Mouse (Mus musculus) Patski (cell line): ENCODE results near the gene Gsk3a. TPM values are rescaled to one million over a fixed set of nuclear protein-coding genes. Genes with fewer than 3 reads are reported as not detected.

Experiments
- ATAC-seq: fragments of 100-300 bp; one replicate; pipeline ENCODE4 v1.8.0; 2021
- CTCF ChIA-PET: fragments of 350-600 bp; sonication (Branson Sonifier 250); formaldehyde crosslinking; loops from one replicate; lab custom pipeline; 2022; ENCODE audit warnings: inconsistent platforms; lab: Charles Lee
- POLR2A ChIA-PET: fragments of 350-600 bp; sonication (Branson Sonifier 250); formaldehyde crosslinking; loops from one replicate; lab custom pipeline; 2022; ENCODE audit warnings: antibody characterized with exemption, inconsistent platforms; lab: Charles Lee
- DNase-seq: peaks from one replicate; pipeline ENCODE4 v3.0.0-alpha.2; 2011; ENCODE audit warnings: low read depth, low spot score
- H3K27me3 ChIP-seq: fragments of 371-371 bp; one replicate; pipeline ENCODE4 v1.5.1; 2021
- CTCF ChIP-seq: fragments of 100-300 bp; IDR thresholded peaks from one replicate; pipeline ENCODE4 v1.5.1; 2021
- in situ Hi-C: fragments of 300-500 bp; cut with MboI; formaldehyde crosslinking; loops from 3 replicates; pipeline ENCODE4 v1.11.1; 2018; ENCODE audit warnings: low pct_unique_long_range_greater_than_20kb, mixed read lengths
- polyA plus RNA-seq: library from polyadenylated mRNA; unstranded; gene quantifications from one replicate; pipeline ENCODE4 v1.2.3, GENCODE M21; 2021

Gsk3a gene
- polyA plus RNA-seq, 1 experiment from 2014 or later: 93.7 TPM

GRCm38 (mm10) chr7:25196107-25196506, 41.5 kb downstream of the Gsk3a start:
- no peak for ATAC-seq
- ChIA-PET CTCF (interaction anchor here (1.9 kb wide), 1 partner anchor 9 kb away, joined by 5 read pairs; no protein-coding TSS in a partner anchor), POLR2A (no interaction called here)
- no peak for DNase-seq
- TF ChIP-seq CTCF: no peak
- H3K27me3 ChIP-seq: peaks cover 7% of the 10 kb centered on the region
- in situ Hi-C loops: loop anchor here (25.0 kb wide), 1 partner anchor 391 kb away; no protein-coding TSS in a partner anchor

- TF ChIP-seq CTCF: no peak
- peaks cover 7% of the 10 kb centered on the region for H3K27me3 ChIP-seq
- ATAC-seq: no peak
- in situ Hi-C loops: loop anchor here (25.0 kb wide), 1 partner anchor 392 kb away; no protein-coding TSS in a partner anchor
- no peak for DNase-seq
- ChIA-PET POLR2A (no interaction called here), CTCF (interaction anchor here (1.9 kb wide), 1 partner anchor 8 kb away, joined by 5 read pairs; no protein-coding TSS in a partner anchor)
Observed at GRCm38 (mm10) chr7:25195148-25195547, 42.5 kb downstream of the Gsk3a start.

- peaks cover 7% of the 10 kb centered on the region for H3K27me3 ChIP-seq
- POLR2A ChIA-PET: no interaction called here
- in situ Hi-C loops: loop anchor here (25.0 kb wide), 1 partner anchor 395 kb away; no protein-coding TSS in a partner anchor
- CTCF ChIA-PET: no interaction called here
- ATAC-seq: no peak
- DNase-seq: no peak
- TF ChIP-seq CTCF: no peak
Observed at GRCm38 (mm10) chr7:25192110-25192509, 45.5 kb downstream of the Gsk3a start.

GRCm38 (mm10) chr7:25190806-25191205, 46.8 kb downstream of the Gsk3a start:
- in situ Hi-C loops: loop anchor here (25.0 kb wide), 1 partner anchor 396 kb away; no protein-coding TSS in a partner anchor
- ATAC-seq: no peak
- ChIA-PET CTCF (no interaction called here), POLR2A (no interaction called here)
- peaks cover 10% of the 10 kb centered on the region for H3K27me3 ChIP-seq
- DNase-seq: no peak
- TF ChIP-seq CTCF: no peak

GRCm38 (mm10) chr7:25187662-25188650, 49.7 kb downstream of the Gsk3a start:
- peaks cover 4% of the 10 kb centered on the region for H3K27me3 ChIP-seq
- peak; percentile 88 for TF ChIP-seq CTCF
- in situ Hi-C loops: loop anchor here (25.0 kb wide), 1 partner anchor 399 kb away; no protein-coding TSS in a partner anchor
- DNase-seq: peak; percentile 22
- CTCF ChIA-PET: interaction anchor here (0.6 to 2.2 kb wide), 14 partner anchors 8 to 216 kb away, joined by 3 to 11 read pairs (median 4); partner anchors contain the start of gene Pou2f2
- ATAC-seq: no peak
- POLR2A ChIA-PET: interaction anchor here (0.9 kb wide), 1 partner anchor 215 kb away, joined by 3 read pairs; no protein-coding TSS in a partner anchor

GRCm38 (mm10) chr7:25184091-25184490, 53.6 kb downstream of the Gsk3a start:
- ChIA-PET CTCF (no interaction called here), POLR2A (no interaction called here)
- H3K27me3 ChIP-seq: peaks cover 21% of the 10 kb centered on the region
- DNase-seq: no peak
- TF ChIP-seq CTCF: no peak
- in situ Hi-C loops: loop anchor here (5.0 to 25.0 kb wide), 2 partner anchors 52 to 403 kb away; no protein-coding TSS in a partner anchor
- no peak for ATAC-seq

GRCm38 (mm10) chr7:25181814-25182213, 55.8 kb downstream of the Gsk3a start:
- POLR2A ChIA-PET: no interaction called here
- ATAC-seq: no peak
- TF ChIP-seq CTCF: no peak
- in situ Hi-C loops: loop anchor here (5.0 to 25.0 kb wide), 2 partner anchors 50 to 405 kb away; no protein-coding TSS in a partner anchor
- DNase-seq: no peak
- peaks cover 41% of the 10 kb centered on the region for H3K27me3 ChIP-seq
- CTCF ChIA-PET: no interaction called here

GRCm38 (mm10) chr7:25181331-25181790, 56.3 kb downstream of the Gsk3a start:
- peaks cover 46% of the 10 kb centered on the region for H3K27me3 ChIP-seq
- CTCF ChIA-PET: no interaction called here
- POLR2A ChIA-PET: no interaction called here
- peak; percentile 69 for TF ChIP-seq CTCF
- ATAC-seq (no peak), DNase-seq (no peak)
- in situ Hi-C loops: loop anchor here (5.0 to 25.0 kb wide), 2 partner anchors 49 to 406 kb away; no protein-coding TSS in a partner anchor

- ChIA-PET CTCF (no interaction called here), POLR2A (no interaction called here)
- in situ Hi-C loops: loop anchor here (5.0 to 25.0 kb wide), 2 partner anchors 48 to 407 kb away; no protein-coding TSS in a partner anchor
- DNase-seq (no peak), ATAC-seq (no peak)
- no peak for TF ChIP-seq CTCF
- H3K27me3 ChIP-seq: peaks cover 51% of the 10 kb centered on the region
Observed at GRCm38 (mm10) chr7:25180512-25180911, 57.1 kb downstream of the Gsk3a start.

GRCm38 (mm10) chr7:25179606-25180161, 58.0 kb downstream of the Gsk3a start, which contains the start of gene Pou2f2:
TSS of gene Pou2f2 (minus strand) at chr7:25179726.
- no peak for TF ChIP-seq CTCF
- DNase-seq (no peak), ATAC-seq (peak; percentile 82)
- in situ Hi-C loops: loop anchor here (5.0 to 25.0 kb wide), 2 partner anchors 47 to 408 kb away; no protein-coding TSS in a partner anchor
- peaks cover 58% of the 10 kb centered on the region for H3K27me3 ChIP-seq
- ChIA-PET CTCF (interaction anchor here (0.6 to 1.6 kb wide), 2 partner anchors 8 to 74 kb away, joined by 3 to 10 read pairs; no protein-coding TSS in a partner anchor), POLR2A (no interaction called here)
